Mouse (Mus musculus) telencephalon, adult 2 months (tissue): Measurements from ENCODE around the gene Hagh.

Source experiments
- DNase-seq: peaks from one replicate; pipeline ENCODE4 v3.0.0-alpha.2; 2011; ENCODE audit warnings: low read depth, low spot score

Gene Hagh

DNA sequence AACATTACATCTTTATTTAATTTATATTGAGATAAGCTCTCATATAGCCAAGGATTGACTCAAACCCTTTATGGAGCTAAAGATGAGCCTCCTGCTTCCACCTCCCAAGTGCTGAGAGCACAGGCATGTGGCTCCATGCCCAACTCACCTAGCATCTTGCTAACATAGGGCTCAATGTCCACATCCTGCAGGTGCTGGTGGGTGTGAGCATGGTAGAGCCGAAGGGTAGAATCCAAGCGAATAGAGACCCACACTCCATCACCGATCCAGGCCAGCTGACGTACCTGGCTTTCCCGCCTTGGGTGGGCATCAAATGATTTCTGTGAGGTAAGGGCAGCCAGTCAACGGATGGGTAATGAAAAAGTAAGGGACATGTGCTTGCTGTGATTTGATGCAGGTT is 60.1 kb downstream of the Hagh start:
- DNase-seq, result no peak

DNA sequence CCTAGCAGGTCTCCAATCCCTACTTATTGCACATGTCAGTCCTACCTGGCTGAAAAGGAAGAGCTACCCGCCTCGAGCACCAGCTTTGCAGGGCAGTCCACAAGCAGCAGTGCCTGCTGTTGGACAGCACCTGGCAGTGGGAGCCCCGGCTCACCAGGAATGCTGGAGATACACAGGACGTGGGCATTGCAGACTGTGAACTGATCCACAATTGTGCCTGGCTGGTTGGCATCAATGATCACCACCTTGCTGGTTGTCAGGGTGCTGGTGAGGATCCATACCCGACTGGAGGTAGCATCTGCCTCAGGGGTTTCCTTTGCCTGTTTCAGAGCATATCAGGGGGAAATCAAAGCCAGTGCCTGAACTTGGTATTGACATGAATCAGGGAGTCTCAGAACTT is 62.2 kb downstream of the Hagh start:
- DNase-seq, result no peak

DNA sequence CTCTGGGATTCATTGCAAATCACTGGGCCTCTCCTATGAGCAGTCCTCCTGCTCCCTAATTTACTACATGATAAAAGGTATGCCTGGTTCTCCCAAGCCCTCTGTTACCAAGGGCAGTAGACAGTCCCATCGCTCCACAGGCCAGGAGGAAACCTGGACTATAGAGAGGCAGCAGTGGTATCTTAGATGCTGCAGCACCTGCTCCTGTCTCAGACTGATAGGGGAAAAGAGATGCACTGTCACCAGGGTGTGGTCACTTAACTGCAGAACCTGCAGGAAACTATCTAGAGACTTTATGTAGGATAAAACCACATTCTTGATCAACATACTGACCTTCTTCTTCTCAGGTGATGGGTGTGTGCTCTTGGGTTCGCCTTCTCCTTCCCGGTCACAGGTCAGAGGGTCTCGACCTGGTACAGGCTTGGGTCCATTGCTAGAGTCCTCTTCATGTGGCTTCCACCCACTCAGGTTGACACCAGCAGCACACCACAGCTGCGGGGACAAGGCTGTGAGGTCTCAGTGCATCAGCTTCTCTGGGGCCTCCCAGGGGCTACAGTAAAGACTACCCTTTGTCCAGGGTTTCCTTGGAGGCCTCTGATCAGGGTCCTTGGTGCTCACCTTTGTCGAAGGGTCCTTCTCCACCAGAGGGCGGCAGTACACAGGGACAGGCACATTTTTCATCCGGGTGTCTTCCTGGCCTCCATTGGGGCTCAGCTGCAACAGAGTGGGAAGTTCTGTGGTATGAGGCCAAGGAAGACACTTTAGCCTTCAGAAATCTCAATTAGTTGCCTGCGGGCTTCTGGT is 62.9 kb downstream of the Hagh start:
- DNase-seq, result no peak

DNA sequence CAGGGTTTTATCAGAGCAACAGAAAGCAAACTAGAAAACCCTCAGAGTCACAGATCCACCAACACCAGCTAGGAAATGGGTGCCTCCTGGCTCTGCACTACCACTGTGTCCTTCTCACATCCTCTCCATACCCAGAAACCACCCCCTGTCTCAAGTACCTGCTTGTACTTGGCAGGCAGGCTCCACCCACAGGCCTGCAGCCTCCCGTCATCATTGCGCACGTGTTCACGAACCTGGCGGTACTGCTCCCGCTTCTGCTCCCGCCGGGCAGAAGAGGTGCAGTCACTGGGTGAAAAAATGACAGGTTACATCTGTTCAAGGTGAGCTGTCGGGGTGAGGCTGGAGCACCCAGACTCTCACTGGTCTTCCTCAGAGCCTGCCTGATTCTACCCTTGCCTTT is 63.8 kb downstream of the Hagh start:
- no peak for DNase-seq

DNA sequence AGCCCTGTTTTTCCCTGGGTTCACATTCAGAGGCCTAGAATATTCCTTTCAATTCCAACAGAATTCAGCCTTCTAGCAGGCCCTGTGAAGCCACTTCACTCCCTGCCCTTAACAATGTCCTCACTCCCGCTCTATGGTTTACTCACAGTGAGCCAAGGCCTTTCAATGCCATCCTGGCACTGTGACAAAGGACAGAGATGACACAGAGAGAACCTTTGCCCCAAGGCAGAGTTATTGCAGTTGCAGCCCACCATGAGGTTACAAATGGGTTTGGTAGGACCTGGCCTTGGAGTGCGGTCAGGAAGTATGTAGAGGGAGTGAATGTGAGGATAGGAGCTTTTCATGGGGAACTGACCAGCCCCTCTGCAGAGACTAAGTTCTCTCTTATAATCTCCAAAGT is 67.6 kb downstream of the Hagh start:
- DNase-seq, result no peak

DNA sequence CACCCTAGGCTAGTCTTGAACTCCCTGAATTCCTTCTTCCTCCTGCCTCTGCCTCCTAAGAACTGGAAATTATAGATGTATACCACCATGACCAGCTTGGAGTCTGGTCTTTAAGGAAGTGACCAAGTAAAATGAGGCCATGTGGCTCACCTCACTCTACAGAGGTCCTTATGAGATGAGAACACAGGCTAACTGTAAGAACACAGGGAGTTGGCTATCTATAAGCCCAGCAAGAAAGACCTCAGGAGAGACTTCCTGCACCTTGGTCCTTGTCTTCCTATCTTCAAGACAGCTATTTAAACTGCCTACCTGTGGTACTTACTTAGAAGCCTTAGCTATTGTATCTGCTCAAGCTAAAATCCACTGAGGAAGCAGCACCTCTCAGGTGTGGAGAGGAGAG is 74.0 kb downstream of the Hagh start:
- no peak for DNase-seq
